Mouse (Mus musculus) frontal cortex, postnatal 36 days (tissue): Measurements from ENCODE around the gene Qprt.
"Not testable (repeated sequence)": the region's sequence is repeated elsewhere in the genome, so short reads cannot be mapped to it uniquely, and the experiment has no call there.

ENCODE experiments used
- DNase-seq, 2 experiments: peaks; one replicate each; pipeline ENCODE4 v3.0.0; 2022; ENCODE audit warnings: low spot score in 2 of 2

Gene Qprt

DNA sequence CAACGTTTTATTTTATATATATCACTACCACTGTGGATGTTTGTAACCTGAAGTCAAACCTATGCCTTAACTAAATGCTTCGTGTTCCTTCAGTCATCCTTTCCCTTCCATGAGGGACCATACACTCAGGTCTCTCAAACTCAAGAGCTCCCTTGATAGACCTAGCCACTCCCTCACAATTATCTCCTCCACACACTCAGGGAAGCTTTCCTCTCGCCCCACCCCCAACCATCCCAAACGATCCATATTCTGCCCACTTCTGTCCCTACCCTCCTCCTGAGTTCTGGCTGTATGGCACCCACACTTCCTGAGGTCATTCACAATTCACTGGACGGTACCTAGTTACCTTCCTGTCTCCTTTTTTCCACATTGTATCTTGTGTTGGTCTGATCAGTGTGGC lies 23.5 kb downstream of the Qprt start:
- DNase-seq: no peak

DNA sequence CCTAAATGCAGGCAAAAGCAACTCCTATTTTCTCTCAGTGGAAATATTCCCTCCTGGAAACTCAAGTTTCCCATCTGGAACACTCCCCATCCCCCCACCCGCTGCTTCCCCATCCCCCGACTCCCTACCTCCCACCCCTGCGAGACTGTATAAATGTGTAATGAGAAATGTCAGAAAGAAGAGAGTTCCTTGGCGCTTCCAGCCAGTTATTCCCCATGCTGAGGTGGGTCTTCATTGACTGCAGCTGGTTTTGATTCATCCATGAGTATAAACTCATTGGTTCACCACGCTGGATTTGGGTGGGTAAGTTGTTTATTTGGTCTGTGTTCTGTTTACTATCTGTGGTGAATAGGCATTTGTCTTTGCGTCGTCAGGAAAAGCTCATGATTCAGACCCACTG lies 25.6 kb downstream of the Qprt start:
- no peak for DNase-seq

DNA sequence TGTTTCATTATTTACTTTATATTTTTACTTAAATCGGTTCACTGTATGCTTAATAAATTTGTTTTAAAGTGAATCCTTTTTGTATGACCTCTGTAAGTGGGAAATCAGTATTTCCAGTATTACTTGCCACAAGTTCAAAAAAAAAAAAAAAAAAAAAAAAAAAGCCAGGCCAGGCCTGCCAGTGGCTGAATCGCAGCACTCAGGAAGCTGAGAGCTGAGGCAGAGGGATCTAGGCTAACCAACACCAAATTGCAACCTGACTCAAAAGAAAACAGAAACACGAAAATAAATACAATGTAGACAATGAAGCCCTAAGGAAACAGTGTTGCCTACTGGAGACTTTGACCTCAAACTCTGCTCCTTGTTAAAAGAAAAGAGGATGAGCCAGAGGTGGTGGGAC lies 28.1 kb downstream of the Qprt start:
- no peak for DNase-seq

- no peak for DNase-seq
Observed at GRCm38 (mm10) chr7:127091114-127091896, 30.7 kb downstream of the Qprt start, which contains the start of gene AI467606. AI467606 (plus strand) TSS chr7:127091359.

GRCm38 (mm10) chr7:127090154-127091113 lies 31.6 kb downstream of the Qprt start:
- DNase-seq: no peak

- no peak for DNase-seq
Observed at GRCm38 (mm10) chr7:127088901-127089845, 32.9 kb downstream of the Qprt start.

DNA sequence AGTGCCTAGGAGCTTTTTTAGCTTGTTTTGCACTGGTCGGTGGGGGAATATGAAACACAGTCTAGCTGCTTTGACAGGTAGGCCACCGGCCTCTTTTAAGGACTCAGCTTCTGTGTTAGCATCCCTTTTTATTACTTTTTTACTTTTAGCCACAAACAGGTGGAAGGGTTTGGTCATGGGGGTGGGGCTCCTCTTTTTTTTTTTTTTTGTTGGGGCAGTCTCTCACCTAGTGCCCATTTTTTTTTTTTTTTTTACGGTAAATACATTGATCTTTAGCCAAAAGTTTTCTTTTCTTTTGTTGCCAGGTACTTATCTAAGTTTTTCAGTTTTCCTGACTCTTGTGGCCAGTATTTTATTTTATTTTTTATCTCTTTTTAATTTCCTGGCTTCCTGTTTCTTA lies 33.9 kb downstream of the Qprt start:
- no peak for DNase-seq

DNA sequence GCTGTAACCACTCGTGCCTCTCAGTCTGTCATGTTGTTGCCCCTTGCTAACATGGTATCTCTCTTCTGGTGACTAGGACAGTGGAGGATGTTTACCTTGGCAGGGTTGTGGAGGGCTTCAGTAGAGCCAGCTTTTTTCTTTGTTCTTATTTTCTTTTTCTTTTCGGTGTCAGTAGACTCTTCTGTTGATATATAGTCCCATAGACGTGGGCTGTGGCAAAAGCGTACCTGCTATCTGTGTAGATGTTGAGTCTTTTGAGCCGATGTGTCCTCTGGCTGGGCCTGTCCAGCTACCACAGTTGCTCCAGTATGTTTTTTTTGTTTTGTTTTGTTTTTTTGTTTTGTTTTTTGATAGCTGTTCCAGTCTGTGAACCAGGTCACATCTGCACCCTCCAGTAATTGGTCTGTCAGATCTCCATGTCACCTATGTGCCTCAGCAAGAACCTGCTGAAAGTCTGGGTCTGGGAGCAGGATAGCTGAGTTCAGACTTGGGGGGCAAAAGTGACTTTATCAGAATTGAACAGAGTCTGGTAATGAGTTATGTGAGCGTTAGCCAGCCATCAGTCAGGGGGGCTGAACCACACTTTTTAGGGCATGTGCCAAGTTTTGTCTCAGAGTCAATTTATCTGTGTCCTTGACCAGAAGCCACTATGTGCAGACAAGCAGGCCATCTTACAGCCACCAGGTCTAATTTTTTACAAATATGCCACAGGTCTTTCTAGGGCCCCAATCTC lies 34.6 kb downstream of the Qprt start, which contains the start of gene Zg16:
TSS of gene Zg16 (minus strand) at position 51 of the 733 bp plus-strand sequence.
- not testable (repeated sequence) for DNase-seq

- not testable (repeated sequence) for DNase-seq
Observed at GRCm38 (mm10) chr7:127085751-127086150, 36.3 kb downstream of the Qprt start.

DNA sequence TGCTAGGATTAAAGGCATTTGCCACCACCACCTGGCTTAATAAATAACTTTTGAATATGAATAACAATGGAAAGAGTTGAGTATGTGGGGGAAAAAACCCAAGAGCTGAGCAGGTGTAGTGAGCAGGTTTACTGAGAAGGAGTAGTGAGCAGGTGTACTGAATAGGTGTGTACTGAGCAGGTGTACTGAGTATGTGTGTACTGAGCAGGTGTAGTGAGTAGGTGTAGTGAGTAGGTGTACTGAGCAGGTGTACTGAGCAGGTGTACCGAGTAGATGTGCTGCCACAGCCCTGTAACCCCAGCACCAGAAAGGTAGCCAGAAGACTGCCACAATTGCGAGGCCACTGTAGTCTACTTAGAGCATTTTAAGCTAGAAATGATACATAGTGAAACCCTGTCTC lies 37.2 kb downstream of the Qprt start:
- no peak for DNase-seq

GRCm38 (mm10) chr7:127083689-127084088 lies 38.3 kb downstream of the Qprt start:
- DNase-seq: no peak

DNA sequence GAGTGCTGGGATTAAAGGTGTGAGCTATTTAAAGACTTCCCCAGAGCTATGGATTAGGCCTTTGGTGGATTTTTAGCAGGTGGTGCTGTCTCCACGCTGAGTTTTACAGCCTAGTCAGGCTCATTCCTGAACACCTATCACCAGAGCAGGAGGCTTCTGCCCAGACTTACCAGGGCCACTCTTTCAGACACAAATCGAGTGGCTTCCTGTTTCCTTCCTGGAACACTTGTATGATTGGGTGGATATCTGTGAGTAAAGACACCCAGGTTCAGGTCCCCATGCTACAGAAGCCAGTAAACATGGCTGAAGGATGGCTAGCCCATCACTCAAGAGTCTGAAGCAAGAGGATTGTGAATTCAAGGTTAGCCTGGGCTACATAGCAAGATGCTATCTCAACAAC lies 39.0 kb downstream of the Qprt start:
- no peak for DNase-seq

DNA sequence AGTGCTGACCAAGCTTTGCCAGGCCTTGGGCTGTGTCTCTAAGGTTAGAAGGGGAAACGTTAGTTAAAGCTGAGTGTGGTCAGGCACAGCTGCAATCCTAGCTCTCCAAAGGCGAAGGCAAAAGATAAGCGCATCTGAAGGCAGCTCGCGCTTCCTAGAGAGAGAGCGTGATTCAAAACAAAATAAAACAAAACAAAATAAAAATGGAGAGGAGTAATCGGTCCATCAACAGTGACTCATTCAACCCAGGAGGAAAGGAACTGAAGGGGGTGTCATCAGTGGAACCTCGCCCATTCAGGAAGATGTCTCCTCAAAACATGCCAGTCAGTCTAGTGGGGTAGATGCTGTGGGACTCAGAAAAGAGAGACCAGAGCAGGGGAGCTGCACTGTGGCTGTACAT lies 39.8 kb downstream of the Qprt start:
- no peak for DNase-seq

DNA sequence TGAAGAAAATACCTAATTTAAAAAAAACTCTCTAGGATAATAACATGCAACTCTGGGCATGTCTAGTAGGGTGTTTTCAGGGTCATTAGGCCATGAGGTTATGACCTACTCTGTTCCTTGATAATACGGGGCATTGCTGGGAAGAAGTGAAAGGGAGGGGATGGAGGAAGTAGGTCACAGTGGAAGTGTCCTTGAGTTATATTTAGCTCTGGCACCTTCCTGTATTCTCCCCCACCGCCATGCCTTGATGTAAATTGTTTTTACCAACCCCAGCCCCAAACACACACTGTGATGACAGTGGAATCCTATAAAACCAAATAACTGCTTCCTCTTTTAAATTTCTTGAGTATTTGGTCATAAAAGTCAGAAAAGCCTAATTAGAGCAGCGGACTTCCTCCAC lies 42.0 kb downstream of the Qprt start:
- DNase-seq: no peak

DNA sequence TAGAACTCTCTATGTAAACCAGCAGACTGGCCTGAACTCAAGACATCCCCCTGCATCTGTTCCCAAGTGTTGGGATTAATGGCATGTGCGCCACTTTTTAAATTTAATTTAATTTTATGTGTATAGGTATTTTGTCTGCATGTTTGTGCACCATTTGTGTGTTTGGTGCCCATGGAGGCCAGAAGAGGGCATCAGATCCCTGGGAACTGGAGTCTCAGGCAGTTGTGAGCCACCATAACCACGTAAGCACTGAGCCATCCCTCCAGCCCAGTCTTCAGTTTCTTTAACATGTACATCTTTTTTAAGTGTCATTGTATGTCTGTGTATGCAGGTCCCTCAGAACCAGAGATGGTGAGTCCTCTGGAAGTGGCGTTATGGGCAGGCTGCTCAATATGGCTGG lies 44.3 kb downstream of the Qprt start:
- DNase-seq: no peak

DNA sequence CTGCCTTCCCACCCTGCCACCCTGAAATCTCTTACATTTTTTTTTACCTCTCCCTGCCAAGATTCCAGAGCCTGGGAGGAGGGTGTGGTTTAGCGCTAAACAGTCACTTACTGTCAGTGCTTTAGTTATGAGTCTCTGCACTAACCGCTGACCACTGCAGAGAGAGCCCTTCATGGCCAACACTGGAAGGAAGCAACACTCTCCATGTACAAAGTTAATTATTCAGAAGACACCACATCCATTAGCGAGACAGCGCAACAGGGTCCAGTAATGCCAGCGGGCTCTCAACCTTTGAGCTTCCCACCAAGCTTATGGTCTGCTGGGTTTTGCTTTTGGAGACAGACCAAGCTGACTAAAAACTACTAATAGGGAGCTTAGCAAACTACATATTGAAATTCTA lies 45.8 kb downstream of the Qprt start:
- no peak for DNase-seq

GRCm38 (mm10) chr7:127073221-127073620 lies 48.8 kb downstream of the Qprt start:
- DNase-seq: no peak

- no peak for DNase-seq
Observed at GRCm38 (mm10) chr7:127070871-127071413, 51.1 kb downstream of the Qprt start.

DNA sequence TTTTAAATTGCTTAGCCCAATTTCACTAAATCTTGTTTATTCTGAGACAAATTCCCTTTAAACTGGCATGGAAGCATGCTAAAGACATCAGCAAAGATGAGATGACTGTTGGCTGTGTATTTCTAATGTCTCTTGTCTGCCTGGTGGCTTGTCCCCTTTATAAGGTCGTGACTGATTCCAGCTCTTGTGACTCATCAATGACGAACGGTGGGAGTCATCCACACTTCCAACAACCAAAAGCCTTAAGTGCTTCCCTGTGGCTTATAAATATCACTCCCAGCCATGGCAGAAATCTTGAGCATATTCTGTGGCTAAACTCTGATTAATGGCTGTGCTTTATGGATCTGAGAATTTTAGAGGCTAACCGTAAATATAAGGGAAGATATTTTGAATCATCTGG lies 55.7 kb downstream of the Qprt start:
- no peak for DNase-seq

GRCm38 (mm10) chr7:127065538-127065937 lies 56.5 kb downstream of the Qprt start:
- no peak for DNase-seq
